Mouse (Mus musculus) midbrain, embryonic 13.5 days (tissue): ENCODE measurements at regions not wholly inside any gene's neighbourhood (a gene's known extent, or its start where the extent isn't known, plus 50 kb on each side); places are given as distances from the start of the nearest gene placed in this dataset.

Experiments used
- ATAC-seq: fragments of 200-750 bp; cut with Nextera tagmentation; 2 replicates; pipeline ENCODE4 v1.8.0; 2017; ENCODE audit warnings: mild to moderate bottlenecking, moderate TSS enrichment, moderate library complexity
- H3K27ac ChIP-seq: fragments of 300-500 bp; sonication (generic); 2 replicates; pipeline ENCODE4 v1.5.1; 2015; ENCODE audit warnings: inconsistent platforms, mild to moderate bottlenecking, moderate library complexity
- H3K27me3 ChIP-seq: fragments of 300-500 bp; sonication (generic); 2 replicates; pipeline ENCODE4 v1.6.1; 2015; ENCODE audit warnings: mild to moderate bottlenecking, inconsistent platforms
- H3K36me3 ChIP-seq: fragments of 300-500 bp; sonication (generic); 2 replicates; pipeline ENCODE4 v1.6.1; 2015; ENCODE audit warnings: mild to moderate bottlenecking, inconsistent platforms
- H3K4me1 ChIP-seq: fragments of 300-500 bp; sonication (generic); replicated peaks from 2 replicates; pipeline ENCODE4 v1.6.1; 2015; ENCODE audit warnings: inconsistent platforms
- H3K4me2 ChIP-seq: fragments of 300-500 bp; sonication (generic); replicated peaks from 2 replicates; pipeline ENCODE4 v1.6.1; 2015; ENCODE audit warnings: moderate library complexity, mild to moderate bottlenecking, inconsistent platforms
- H3K4me3 ChIP-seq: fragments of 300-500 bp; sonication (generic); replicated peaks from 2 replicates; pipeline ENCODE4 v1.5.1; 2015; ENCODE audit warnings: mild to moderate bottlenecking, inconsistent platforms
- H3K9ac ChIP-seq: fragments of 300-500 bp; sonication (generic); replicated peaks from 2 replicates; pipeline ENCODE4 v1.6.1; 2015; ENCODE audit warnings: mild to moderate bottlenecking, inconsistent platforms
- H3K9me3 ChIP-seq: fragments of 300-500 bp; sonication (generic); 2 replicates; pipeline ENCODE4 v1.6.1; 2016; ENCODE audit warnings: mild to moderate bottlenecking, inconsistent platforms
- WGBS: fragments of 180-500 bp; shearing (Covaris S2); methylation state at CpG from one replicate; pipeline ENCODE4 v1.1.7; 2015; 5-methylcytosine and 5-hydroxymethylcytosine counted together

GRCm38 (mm10) chr9:117904621-117905020 lies 135.7 kb upstream of the Azi2 start:
- no peaks in the 10 kb centered on the region for H3K4me1 ChIP-seq
- no peak overlapping the region for H3K4me3 ChIP-seq
- no peaks in the 10 kb centered on the region for H3K27me3 ChIP-seq
- H3K9me3 ChIP-seq = no peaks in the 10 kb centered on the region
- H3K36me3 ChIP-seq = no peaks in the 10 kb centered on the region
- no peak overlapping the region for H3K4me2 ChIP-seq
- 94% methylated on average over 8 of the region's 8 CpGs for WGBS
- no peak for ATAC-seq
- no peak overlapping the region for H3K27ac ChIP-seq
- no peak overlapping the region for H3K9ac ChIP-seq

GRCm38 (mm10) chr9:117903025-117903424 lies 137.3 kb upstream of the Azi2 start:
- Histone ChIP-seq H3K27ac (no peak overlapping the region), H3K9me3 (no peaks in the 10 kb centered on the region), H3K4me1 (no peaks in the 10 kb centered on the region), H3K27me3 (no peaks in the 10 kb centered on the region), H3K4me3 (no peak overlapping the region), H3K36me3 (no peaks in the 10 kb centered on the region), H3K4me2 (no peak overlapping the region), H3K9ac (no peak overlapping the region)
- ATAC-seq = peak; percentile 43
- WGBS = 71% methylated on average over 4 of the region's 4 CpGs

GRCm38 (mm10) chr9:117902239-117902939 lies 137.9 kb upstream of the Azi2 start:
- ATAC-seq = peak; percentile 30; the same call in 1 of the 2 replicates
- no peak overlapping the region for H3K4me2 ChIP-seq
- H3K4me3 ChIP-seq = no peak overlapping the region
- H3K9me3 ChIP-seq = no peaks in the 10 kb centered on the region
- WGBS = 89% methylated on average over 20 of the region's 20 CpGs
- H3K36me3 ChIP-seq = no peaks in the 10 kb centered on the region
- no peaks in the 10 kb centered on the region for H3K27me3 ChIP-seq
- H3K4me1 ChIP-seq = no peaks in the 10 kb centered on the region
- no peak overlapping the region for H3K9ac ChIP-seq
- no peak overlapping the region for H3K27ac ChIP-seq

- Histone ChIP-seq H3K27me3 (no peaks in the 10 kb centered on the region), H3K36me3 (no peaks in the 10 kb centered on the region), H3K27ac (no peak overlapping the region), H3K9ac (no peak overlapping the region), H3K9me3 (no peaks in the 10 kb centered on the region), H3K4me1 (no peaks in the 10 kb centered on the region), H3K4me2 (no peak overlapping the region), H3K4me3 (no peak overlapping the region)
- WGBS = 91% methylated on average over 12 of the region's 12 CpGs
- ATAC-seq = no peak
These were observed 139.7 kb upstream of the Azi2 start for GRCm38 (mm10) chr9:117900631-117901030.

- Histone ChIP-seq H3K27me3 (no peaks in the 10 kb centered on the region), H3K4me1 (no peaks in the 10 kb centered on the region), H3K36me3 (no peaks in the 10 kb centered on the region), H3K4me2 (no peak overlapping the region), H3K4me3 (no peak overlapping the region), H3K27ac (no peak overlapping the region), H3K9me3 (no peaks in the 10 kb centered on the region), H3K9ac (no peak overlapping the region)
- no peak for ATAC-seq
- 82% methylated on average over 8 of the region's 8 CpGs for WGBS
These were observed 143.8 kb upstream of the Azi2 start for GRCm38 (mm10) chr9:117896517-117896916.

GRCm38 (mm10) chr9:117892601-117893000 lies 147.7 kb upstream of the Azi2 start:
- Histone ChIP-seq H3K9ac (no peak overlapping the region), H3K36me3 (no peaks in the 10 kb centered on the region), H3K27me3 (no peaks in the 10 kb centered on the region), H3K27ac (no peak overlapping the region), H3K4me2 (no peak overlapping the region), H3K4me1 (no peaks in the 10 kb centered on the region), H3K9me3 (peaks cover 2% of the 10 kb centered on the region; the same call in 1 of the 2 replicates), H3K4me3 (no peak overlapping the region)
- ATAC-seq = no peak
- 81% methylated on average over 6 of the region's 6 CpGs for WGBS

- no peaks in the 10 kb centered on the region for H3K9me3 ChIP-seq
- no peak overlapping the region for H3K27ac ChIP-seq
- H3K9ac ChIP-seq = peak overlapping the region; percentile 84
- peak overlapping the region; percentile 58 for H3K4me3 ChIP-seq
- no peaks in the 10 kb centered on the region for H3K36me3 ChIP-seq
- peaks cover 14% of the 10 kb centered on the region for H3K27me3 ChIP-seq
- H3K4me1 ChIP-seq = peaks cover 31% of the 10 kb centered on the region
- 37% methylated on average over 8 of the region's 8 CpGs for WGBS
- peak; percentile 37 for ATAC-seq
- H3K4me2 ChIP-seq = peak overlapping the region; percentile 86
These were observed 167.1 kb upstream of the Azi2 start for GRCm38 (mm10) chr9:117873172-117873571.

- under 1% methylated on average over 48 of the region's 70 CpGs for WGBS
- Histone ChIP-seq H3K4me1 (peaks cover 31% of the 10 kb centered on the region), H3K27me3 (peaks cover 14% of the 10 kb centered on the region), H3K27ac (peak overlapping the region; percentile 78), H3K9me3 (no peaks in the 10 kb centered on the region), H3K4me2 (peak overlapping the region; percentile 86), H3K9ac (peak overlapping the region; percentile 84), H3K4me3 (peak overlapping the region; percentile 58), H3K36me3 (no peaks in the 10 kb centered on the region)
- ATAC-seq = peak; percentile 87
These were observed 167.8 kb upstream of the Azi2 start for GRCm38 (mm10) chr9:117872387-117873081.

GRCm38 (mm10) chr9:117872021-117872386 lies 168.3 kb upstream of the Azi2 start:
- Histone ChIP-seq H3K4me3 (peak overlapping the region; percentile 58), H3K4me2 (peak overlapping the region; percentile 86), H3K27ac (peak overlapping the region; percentile 78), H3K36me3 (no peaks in the 10 kb centered on the region), H3K27me3 (peaks cover 14% of the 10 kb centered on the region), H3K9ac (peak overlapping the region; percentile 84), H3K9me3 (no peaks in the 10 kb centered on the region), H3K4me1 (peaks cover 31% of the 10 kb centered on the region)
- peak; percentile 67 for ATAC-seq
- under 1% methylated on average over 15 of the region's 15 CpGs for WGBS

- H3K4me1 ChIP-seq = peaks cover 31% of the 10 kb centered on the region
- WGBS = 42% methylated on average over 11 of the region's 11 CpGs
- H3K9ac ChIP-seq = no peak overlapping the region; the same call in 1 of the 2 replicates
- peak overlapping the region; percentile 86 for H3K4me2 ChIP-seq
- no peaks in the 10 kb centered on the region for H3K36me3 ChIP-seq
- H3K27ac ChIP-seq = 0 out of 2 replicates have a peak overlapping the region, but pooled peaks have one; percentile 19
- H3K9me3 ChIP-seq = no peaks in the 10 kb centered on the region
- peak overlapping the region; percentile 58 for H3K4me3 ChIP-seq
- ATAC-seq = no peak
- H3K27me3 ChIP-seq = peaks cover 14% of the 10 kb centered on the region
These were observed 169.7 kb upstream of the Azi2 start for GRCm38 (mm10) chr9:117870616-117871015.

GRCm38 (mm10) chr9:117863944-117864343 lies 176.4 kb upstream of the Azi2 start:
- 92% methylated on average over 3 of the region's 3 CpGs for WGBS
- Histone ChIP-seq H3K9ac (no peak overlapping the region), H3K4me2 (no peak overlapping the region), H3K4me1 (no peaks in the 10 kb centered on the region), H3K9me3 (no peaks in the 10 kb centered on the region), H3K27ac (no peak overlapping the region), H3K36me3 (no peaks in the 10 kb centered on the region), H3K27me3 (no peaks in the 10 kb centered on the region), H3K4me3 (no peak overlapping the region)
- ATAC-seq = no peak

GRCm38 (mm10) chr9:117863318-117863717 lies 177.0 kb upstream of the Azi2 start:
- Histone ChIP-seq H3K4me1 (0 out of 2 replicates have a peak, but pooled peaks cover 4% of the 10 kb centered on the region), H3K27ac (no peak overlapping the region), H3K4me2 (no peak overlapping the region), H3K36me3 (no peaks in the 10 kb centered on the region), H3K27me3 (no peaks in the 10 kb centered on the region), H3K4me3 (no peak overlapping the region), H3K9me3 (no peaks in the 10 kb centered on the region), H3K9ac (no peak overlapping the region)
- no peak for ATAC-seq
- 89% methylated on average over 6 of the region's 6 CpGs for WGBS
